Mouse (Mus musculus) right cerebral cortex, adult 18-20 months (tissue): Measurements from ENCODE around the gene Gmeb1.
"Not testable (repeated sequence)": the region's sequence is repeated elsewhere in the genome, so short reads cannot be mapped to it uniquely, and the experiment has no call there.

Source experiments
- DNase-seq: peaks from one replicate; pipeline ENCODE4 v3.0.0; 2022; ENCODE audit warnings: mixed read lengths

The Gmeb1 gene

DNA sequence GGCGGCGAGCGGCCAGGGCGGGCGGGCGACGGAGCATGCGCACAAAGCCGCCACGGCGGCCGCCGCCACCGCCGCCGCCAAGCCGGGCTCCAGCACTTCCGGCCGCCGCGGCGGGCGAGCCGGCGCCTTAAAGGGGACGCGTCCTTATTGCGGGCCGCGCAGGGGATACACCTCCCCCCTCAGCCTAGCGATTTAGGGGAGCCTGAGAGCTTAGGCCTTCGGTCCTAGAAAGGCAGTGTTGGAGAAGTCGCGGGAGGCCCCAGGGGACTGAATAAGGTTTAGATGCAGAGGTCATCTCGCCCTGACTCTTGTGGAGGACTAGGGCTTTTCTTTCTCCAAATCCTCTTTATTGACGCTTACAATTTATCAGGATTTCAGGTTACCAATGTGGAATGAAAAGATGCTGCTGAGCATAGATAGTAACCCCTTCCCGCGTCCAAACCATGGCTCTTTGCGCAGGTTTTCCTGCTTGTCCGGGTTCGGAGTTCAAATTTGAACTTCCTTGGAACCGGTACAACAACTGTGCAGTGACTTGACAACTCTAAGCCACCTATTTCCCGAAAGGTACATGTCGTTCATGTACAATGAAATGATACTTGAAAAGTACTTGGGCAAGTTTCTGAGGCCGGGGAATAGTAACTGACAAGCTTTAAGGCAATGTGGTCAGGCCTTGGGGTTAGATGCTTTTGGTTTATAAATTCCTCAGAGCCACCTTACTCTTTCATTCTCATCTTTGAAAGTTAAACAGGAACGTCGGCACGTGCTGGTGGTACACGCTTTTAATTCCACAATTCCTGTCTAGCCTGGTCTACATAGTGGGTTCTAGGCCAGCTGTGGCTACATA is at the start of gene Gmeb1:
Gene Gmeb1 (minus strand): TSS at position 89 of the 844 bp plus-strand sequence.
- peak; percentile 80 for DNase-seq

DNA sequence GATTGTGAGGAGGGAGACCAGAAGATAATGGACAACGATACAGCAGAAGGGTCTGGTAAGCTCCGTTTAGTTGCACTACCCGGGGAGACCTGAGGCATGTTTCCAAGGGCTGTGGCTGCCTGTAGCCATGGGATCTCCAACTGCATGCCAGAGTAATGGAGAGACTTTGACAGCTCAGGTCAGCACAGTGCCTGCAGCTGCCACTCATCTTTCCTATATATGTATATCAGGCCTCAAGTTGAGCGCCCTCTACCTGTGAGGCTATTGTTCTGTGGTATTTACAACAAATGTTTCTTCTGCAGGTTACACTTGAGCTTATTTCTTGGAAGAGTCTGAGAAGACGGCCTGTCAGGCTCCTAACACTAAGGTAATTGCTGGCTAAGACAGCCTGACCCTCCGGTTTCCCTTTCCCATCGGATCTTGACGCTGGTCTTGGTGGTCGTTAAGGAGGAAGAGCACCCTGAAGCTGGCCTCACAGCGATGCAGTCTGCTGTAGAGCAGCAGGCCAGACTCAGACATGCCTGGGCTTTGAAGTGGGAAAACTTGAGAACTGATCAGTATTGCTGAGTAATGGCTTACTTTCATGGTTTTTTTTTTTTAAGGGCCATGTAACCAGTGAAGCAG is 48.6 kb upstream of the Gmeb1 start:
- DNase-seq = no peak

DNA sequence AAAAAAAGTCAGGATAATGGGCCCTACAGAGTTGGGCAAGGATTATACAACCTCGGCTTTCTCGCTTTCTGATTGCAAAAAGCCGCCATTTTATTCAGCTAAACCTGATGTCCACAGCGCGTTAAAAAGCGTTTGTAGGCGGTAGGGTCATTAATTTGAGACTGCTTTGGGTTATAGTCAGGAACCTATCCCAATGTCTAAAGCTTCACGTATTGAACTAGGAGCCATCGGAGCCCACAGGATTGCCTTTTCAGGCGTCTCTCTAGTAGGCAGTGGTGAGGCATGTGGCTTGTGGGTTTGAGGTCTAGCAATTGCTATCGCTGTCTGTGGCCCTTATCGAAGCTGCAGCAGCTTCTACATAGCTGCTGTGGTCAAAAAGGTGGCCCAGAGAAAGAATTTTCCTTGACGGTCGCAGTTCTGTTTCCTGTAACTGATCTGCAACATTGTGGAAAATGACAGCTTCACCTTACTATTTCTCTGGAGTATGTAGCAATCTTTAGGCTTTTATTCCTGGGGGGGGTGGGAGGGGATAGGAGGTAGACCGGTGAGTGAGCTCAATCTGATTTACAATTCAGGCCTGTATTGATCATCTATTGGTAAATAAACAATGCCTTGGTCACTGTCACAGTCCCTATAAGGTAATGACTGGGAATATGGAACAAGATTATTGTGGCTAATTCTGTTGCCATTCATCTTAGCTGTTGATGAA is 47.9 kb upstream of the Gmeb1 start:
- no peak for DNase-seq

DNA sequence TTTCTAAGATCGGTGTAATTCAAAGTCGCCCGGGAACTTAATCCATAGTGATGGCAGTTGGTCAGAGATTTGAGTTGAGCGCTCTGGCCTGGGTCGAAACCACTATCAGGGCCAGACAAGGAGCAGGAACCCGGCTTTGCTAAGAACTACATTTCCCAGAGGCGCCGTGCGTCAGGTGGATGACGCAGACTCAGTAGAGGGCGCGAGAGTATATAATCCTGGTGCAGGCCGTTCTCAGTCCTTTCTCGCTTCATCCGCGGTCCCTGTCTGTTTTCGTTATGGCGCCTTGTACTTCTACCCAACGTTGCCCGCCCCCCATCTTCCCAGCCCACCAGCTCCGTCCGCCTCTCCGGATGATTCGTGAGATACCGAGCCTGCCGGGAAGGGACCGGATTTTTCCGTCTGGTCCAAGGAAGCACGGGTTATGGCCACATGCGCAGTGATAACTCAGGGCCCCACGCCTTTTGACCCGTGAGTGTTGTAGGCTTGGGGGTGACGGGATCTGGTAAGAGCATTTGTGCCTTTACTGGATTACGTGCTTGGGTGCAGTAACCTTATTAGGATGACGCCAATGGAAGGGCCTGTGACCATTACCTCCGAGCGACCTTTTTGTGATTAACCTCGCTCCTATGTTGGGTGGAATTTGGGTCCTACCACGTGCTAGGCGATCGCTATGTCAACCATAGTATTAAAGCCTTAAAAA is 47.2 kb upstream of the Gmeb1 start:
- peak; percentile 93 for DNase-seq

DNA sequence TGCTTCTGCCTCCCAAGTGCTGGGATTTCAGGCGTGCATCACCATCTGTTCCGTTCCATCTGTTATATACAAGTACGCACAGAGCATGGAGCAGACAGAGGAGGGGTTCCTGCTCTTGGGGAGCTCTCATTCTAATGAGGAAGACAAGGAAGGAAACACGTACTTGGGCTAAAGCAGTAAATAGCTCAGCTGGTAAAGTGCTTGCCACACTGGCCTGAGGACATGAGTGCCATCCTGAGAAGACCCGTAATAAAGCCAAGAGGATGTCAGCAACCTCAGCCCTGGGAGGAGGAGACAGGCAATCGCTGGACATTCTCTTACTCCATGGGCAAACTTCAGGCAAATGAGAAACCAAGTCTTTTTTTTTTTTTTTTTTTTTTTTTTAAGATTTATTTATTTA is 44.6 kb upstream of the Gmeb1 start:
- DNase-seq = no peak

DNA sequence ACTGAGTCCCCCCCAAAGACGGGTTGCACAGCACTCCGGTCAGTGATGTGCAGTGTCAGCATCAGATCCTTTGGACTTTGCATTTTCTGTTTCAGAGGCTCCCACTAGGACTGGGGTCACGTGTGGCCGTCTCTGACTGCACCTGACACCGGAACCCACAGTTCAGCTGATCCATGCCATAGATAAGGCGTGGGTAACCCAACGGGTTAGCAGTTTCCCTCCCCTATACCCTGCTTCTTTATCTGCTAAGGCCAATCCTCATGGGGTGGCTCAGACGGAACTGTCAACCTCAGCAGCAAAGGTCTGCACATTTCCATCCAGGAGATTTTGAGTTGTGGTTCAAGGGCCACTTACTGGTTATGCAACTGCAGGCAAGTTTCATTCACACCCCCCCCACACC is 43.9 kb upstream of the Gmeb1 start:
- no peak for DNase-seq

DNA sequence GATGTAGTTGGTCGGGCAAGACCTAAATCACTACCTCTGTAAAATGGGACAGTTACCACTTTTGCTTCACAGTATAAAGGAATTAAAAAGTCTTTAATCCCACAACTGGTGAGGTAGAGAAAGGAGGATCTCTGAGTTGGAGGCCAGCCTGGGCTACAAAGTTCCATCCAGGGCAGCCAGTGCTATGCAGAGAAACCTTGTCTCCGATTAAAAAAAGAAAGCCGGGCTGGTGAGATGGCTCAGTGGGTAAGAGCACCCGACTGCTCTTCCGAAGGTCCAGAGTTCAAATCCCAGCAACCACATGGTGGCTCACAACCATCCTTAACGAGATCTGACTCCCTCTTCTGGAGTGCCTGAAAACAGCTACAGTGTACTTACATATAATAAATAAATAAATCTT is 42.1 kb upstream of the Gmeb1 start:
- DNase-seq = not testable (repeated sequence)

DNA sequence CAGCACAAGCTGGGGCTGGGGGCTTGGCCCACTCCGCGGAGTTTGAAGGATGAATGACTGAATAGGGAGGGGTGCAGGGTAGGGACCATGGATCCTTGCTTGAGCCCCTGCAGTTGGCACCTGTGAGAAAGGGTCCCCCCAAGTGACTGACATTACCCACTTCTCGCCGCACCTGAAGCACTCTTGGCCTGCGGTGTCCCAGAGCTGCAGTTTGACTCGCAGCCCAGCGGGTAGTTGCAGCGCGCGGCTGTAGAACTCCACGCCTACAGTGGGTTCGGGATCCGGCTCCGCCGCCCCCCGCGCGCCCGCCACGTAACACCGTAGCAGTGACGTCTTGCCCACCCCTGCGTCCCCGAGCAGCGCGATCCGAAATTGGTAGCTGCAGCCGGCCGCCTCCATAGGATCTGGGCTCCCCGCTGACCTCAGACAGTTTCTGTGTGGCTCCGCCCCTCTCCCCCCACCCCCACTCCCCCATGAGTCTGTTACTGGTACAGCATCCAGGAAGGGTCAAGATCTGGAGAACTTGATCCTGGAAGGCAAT is 41.6 kb upstream of the Gmeb1 start, which contains the start of gene Rab42:
Gene Rab42 (minus strand): TSS at position 447 of the 541 bp plus-strand sequence.
- DNase-seq = peak; percentile 77

DNA sequence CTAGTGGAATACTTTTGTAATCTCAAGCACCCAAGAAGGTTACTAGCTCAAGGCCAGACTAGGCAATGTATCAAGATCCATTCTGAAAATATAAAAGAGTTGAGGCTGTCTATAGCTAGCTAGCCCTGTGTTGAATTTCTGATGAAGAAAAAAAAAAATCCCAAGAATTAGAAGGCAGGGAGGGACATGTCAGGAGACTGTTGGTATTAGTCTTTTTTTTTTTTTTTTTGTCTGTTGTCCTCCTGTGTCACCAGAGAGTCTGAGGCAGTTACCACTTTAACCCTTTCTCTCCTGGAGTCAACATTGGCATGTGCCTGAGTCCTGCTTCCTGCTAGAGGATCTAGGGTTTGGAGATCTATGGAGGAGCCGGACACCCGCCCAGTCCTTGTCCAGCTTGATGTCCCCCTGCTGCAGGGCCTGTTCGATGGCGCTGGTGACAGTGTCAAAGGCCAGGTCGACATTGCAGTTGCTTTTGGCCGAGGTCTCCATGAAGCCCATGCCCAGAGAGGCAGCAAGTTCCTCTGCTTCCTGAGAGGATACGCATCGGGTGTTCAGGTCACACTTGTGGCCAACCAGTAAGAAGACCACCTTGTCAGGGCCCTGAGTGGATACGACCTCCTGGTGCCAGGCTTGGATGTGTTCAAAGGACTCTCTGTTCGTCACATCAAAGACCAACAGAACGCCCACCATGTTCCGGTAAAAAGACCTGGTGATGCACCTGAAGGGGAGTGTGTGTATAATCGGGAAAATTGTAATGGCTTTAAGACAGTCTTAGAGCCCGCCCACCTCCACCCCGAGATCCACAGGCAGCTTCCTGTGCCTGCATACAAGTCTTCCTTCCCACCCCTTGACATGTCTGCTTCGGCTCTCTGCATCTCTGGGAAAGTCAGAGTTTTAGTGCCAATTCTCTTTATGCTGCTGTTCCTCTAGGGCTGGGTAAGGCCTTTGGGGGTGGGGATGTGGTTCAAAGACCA is 40.9 kb upstream of the Gmeb1 start:
- no peak for DNase-seq

DNA sequence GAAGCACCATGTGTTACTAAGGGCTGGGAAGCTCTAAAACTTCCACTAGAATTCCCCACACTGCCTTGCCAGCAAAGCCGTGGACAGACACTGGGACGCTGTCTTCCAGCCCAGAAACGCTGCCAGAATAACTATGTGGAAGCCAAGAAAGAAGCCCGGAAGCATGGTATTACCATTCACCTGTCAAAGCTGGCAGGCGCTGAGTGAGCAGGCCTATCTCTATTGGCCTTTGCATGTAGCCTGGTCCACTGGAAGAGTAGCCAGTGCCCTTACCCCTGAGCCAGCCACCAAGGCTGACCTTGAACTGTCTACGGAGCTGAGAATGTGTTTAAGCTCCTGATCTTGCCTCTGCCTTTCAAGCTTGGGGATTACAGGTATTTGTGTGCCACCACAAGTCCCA is 40.1 kb upstream of the Gmeb1 start:
- no peak for DNase-seq

DNA sequence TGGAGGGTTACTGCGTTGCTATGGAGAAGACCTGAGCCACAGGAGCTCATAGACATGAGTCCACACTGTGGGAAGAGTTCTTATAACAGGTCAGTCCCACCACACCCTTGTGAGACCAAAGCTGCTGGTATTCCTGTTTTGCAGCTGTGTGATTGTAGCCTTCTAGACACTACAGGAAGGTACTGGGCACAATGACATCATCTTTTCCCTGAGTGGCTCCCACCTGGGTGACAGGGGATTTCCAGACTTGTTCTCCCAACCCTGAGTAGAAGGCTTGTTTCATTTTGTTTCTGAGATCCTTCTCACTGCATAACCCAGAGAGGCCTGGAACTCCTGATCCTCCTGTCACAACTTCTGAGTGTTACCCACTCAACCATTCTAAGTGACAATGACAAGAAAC is 38.4 kb upstream of the Gmeb1 start:
- no peak for DNase-seq

DNA sequence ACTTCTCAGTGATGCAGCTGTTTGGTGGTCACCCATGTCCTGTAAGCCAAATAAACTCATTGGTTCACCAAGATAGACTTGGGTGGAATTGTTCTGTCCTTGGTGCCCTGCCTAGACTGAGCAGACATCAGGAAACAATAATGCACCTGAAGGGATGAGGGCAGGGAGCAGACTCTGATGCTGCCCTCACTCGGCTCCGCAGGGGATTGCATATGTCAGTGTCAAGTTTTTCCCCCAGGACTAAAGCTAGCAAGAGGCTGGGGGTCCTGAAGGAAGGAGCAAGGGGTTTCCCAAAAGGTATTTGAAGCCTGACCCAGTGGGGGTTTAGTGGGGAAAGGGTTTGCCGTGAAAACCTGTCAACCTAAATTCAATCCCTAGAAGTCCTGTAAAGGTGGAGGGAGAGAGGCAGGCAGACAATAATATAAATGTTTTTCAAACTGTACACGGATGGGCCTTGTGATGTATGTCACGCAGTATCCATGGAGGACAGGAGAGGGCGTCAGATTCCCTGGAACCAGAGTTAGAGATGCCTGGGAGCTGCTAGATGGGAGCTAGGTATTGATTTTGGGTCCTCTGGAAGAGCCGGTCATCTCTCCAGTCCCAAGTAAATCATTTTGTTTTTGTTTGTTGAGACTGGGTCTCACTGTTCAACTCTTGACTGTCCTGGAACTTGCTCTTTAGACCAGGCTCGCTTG is 34.4 kb upstream of the Gmeb1 start:
- no peak for DNase-seq

DNA sequence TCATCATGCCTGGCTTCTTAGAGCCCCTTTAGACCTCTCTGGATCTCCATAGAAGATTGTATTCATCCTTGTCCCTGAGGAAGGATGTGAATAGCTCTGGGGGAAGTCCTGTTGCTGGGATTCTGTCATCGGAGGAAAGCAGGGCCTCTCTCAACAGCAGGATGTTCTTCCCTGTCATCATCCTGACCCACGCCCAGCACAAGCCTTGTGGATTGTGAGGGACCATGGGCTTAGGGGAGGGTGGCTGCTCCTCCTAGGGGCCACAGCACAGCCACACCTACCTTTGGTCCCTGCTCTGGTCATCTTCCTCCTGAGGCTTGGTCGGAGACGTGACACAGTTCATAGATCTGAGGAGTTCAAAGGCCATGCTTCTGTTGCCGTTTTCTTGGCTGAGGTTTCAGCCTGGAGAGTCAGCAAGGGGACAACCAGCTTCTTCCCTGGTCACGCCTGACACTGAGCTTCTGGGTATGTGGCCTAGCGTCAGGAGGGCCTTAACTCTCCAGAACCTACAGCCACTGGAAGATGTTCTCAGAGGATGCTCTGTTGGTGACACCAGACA is 32.4 kb upstream of the Gmeb1 start:
- DNase-seq = no peak

DNA sequence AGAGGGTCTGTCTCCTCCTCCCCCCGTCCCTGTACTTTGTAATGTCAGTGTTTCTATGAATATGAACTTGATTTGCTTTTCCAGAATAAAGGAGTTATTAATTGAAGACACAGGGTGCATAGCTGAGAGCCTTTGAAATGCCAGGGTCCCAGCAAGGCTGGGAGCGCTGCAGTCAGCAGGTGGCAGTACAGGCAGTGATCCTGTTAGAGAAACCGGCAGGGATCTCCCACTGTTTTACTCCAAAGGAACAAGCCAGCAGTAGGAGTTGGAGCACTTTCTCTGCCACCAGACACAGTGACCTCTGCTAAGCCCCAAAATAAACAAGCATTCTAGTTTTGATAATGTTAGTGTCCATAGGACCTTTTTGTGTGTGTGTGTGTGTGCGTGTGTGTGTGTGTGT is 31.6 kb upstream of the Gmeb1 start:
- DNase-seq = no peak

DNA sequence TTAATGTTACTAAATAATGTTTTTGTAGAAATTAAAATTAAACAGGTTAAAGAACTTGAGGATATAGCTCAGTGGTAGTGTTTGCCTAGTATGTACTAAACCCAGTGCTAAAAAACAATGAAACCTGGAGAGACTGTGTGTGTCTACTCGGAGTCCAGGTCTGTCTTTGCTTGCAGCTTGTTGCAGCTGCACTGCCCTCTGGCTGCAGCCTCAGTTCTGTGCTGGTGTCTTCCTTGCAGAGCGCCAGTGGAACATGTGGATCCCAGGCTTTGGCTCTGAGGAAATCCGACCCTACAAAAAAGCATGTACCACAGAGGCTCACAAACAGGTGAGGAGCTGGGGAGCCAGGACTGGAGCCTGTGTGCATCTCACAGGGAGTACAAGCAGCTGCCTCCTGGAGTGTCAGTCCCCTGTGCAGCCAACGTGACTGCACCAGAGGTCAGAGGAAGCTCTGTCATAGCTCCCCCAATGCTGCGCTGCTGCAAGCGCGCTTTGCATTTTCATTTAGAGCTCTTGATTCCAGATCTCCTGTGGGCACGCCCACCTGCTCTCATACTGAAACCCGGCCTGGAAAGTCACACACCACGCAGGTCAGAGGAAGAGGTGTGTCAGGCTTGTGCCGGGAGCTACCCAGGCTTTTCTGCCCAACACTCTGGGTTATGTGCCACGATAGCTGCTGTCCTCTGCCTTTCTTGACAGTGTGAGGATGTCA is 30.4 kb upstream of the Gmeb1 start:
- no peak for DNase-seq

DNA sequence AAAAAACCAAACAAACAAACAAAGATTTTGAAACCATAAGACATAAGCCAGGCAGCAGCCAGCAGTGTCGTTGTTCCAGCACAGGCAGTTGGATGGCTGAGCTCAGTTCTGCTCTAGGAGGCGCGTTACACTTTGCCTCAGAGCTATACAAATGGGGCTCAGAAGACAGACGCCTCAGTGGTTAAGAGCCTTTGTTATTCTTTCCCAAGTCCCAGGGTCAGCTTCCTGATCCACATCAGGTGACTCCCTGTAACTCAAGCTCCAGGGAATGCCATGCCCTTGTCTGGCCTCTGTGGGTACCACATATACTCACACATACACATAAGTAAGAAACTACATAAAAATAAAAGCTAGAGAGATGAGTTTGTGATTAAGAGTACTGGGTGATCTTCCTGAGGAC is 29.7 kb upstream of the Gmeb1 start:
- DNase-seq = no peak

DNA sequence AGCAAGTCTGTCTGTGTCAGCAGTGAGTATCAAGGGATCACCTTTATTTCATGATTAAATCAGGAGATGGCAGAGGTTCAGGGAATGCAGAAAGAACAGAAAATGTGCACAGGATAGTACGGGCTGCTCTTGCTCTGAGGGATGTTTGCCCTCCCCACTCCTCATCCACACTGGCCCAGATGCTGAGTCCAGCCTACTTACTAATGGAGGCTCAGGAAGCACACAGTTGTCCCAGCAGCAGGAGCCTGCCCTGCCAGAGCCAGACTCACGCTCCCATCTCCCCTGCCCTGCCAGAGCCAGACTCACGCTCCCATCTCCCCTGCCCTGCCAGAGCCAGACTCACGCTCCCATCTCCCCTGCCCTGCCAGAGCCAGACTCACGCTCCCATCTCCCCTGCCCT is 27.4 kb upstream of the Gmeb1 start:
- not testable (repeated sequence) for DNase-seq

DNA sequence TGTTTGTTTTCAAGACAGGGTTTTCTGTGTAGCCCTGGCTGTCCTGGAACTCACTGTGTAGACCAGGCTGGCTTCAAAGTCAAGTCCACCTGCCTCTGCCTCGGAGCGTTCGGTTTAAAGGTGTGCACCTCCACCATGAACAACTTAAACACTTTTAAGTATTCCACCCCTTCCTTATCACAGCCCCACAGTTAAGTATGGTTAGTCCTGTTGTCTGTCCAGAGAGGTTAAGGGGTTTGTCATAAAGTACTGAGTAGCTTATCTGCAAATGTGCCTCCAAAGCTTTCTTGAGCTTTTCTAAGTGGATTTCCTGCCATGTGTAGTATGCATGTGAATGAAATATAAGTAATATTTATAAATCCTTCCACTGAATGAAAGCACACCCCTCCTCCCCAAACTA is 14.5 kb upstream of the Gmeb1 start:
- no peak for DNase-seq

DNA sequence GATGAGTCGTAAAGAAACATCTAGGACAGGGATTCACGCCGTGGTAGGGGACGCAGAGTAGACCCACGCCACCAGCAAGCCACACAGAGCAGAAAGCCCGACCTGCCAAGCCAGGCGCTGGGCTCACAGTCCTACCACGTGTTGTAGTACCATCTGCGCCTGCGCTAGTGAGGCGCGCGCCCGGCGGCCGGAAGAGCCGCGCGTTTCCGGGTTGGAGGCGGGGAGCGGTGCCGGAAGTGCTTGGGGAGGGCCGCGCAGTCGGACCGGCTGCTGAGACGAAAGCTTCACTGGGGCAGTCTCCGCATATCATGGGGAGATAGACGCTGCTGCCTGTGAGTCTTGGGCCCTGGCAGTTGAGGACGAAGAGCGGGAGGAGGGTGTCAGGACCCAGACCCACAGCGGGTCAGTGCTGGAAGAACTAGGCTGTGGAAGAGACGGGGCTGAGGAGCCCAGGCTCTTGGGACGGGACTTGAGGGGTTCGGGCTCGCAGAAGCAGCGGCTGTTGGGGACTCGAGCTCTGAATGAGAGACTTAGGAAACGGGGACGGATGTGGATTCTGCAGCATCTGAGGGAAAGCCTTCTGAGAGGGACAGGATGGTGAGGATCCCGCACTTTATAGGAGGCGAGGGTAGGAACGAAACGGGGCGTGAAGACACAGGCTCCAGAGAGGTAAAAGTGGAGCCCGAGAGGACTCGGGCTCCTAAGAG is 12.9 kb upstream of the Gmeb1 start, which contains the start of gene Taf12:
Gene Taf12 (plus strand): TSS at position 220 of the 707 bp plus-strand sequence.
- peak; percentile 95 for DNase-seq
